Mouse (Mus musculus): Measurements from ENCODE around the gene Rps18.

GRCm38 (mm10) chr17:33994959-33995358 is 39.2 kb upstream of the Rps18 start:
- TF ChIP-seq CTCF (IDR thresholded peaks at IDR 0.05; ENCODE audit: low read depth, low read length) (no peak), POLR2A (IDR thresholded peaks at IDR 0.05; ENCODE audit: borderline replicate concordance, low read depth, low read length) (no peak)
